19 mouse cellular contexts compared by ENCODE assay signal in genomic region chr1:25996685-25997084, GRCm38 (mm10).
"Had no signal": no experiment of that assay in that cellular context is flagged by ENCODE, and none has a peak within 500 bp of the region (broad histone marks: within the 10 kb centered on the region; RNA-seq: fewer than 3 reads in every experiment).

No protein-coding gene starts in this region.

- H3K4me2 ChIP-seq: limb, embryonic 12.5 days; liver, embryonic 13.5 days; lung, embryonic 15.5 days; midbrain, embryonic 13.5 days had no signal

- H3K4me1 ChIP-seq: limb, embryonic 12.5 days; liver, embryonic 13.5 days; lung, embryonic 15.5 days; midbrain, embryonic 13.5 days had no signal

- H3K27ac ChIP-seq: kidney, postnatal 0 days; layer of hippocampus, adult 2 months; limb, embryonic 12.5 days; liver, embryonic 13.5 days; lung, embryonic 15.5 days; macrophage; midbrain, embryonic 13.5 days had no signal

- DNase-seq: kidney, adult 11 months; kidney, adult 9 months; kidney, postnatal 36 days; liver; liver, embryonic 13.5 days; liver, postnatal 0 days; lung, postnatal 14 days; retina, postnatal 1 day; right cerebral cortex, postnatal 4 days; spleen, adult 18-20 months; thymus, adult 2 months; thymus, postnatal 25 days had no signal

- ATAC-seq: liver, postnatal 0 days; midbrain, embryonic 13.5 days had no signal

- H3K9ac ChIP-seq: limb, embryonic 12.5 days; liver, embryonic 13.5 days; liver, postnatal 0 days; lung, embryonic 15.5 days; midbrain, embryonic 13.5 days had no signal

- H3K4me3 ChIP-seq: layer of hippocampus, adult 2 months; limb, embryonic 12.5 days; liver, embryonic 13.5 days; lung, embryonic 15.5 days; midbrain, embryonic 13.5 days; myocyte had no signal

- H3K9me3 ChIP-seq: limb, embryonic 12.5 days; liver, embryonic 13.5 days; lung, embryonic 15.5 days; midbrain, embryonic 13.5 days had no signal

- H3K27me3 ChIP-seq: limb, embryonic 12.5 days; liver, embryonic 13.5 days; lung, embryonic 15.5 days; midbrain, embryonic 13.5 days had no signal

- H3K36me3 ChIP-seq: limb, embryonic 12.5 days; liver, embryonic 13.5 days; lung, embryonic 15.5 days; midbrain, embryonic 13.5 days had no signal
